Mouse (Mus musculus): ENCODE data around the gene Csf3r. TPM values are rescaled to one million over a fixed set of nuclear protein-coding genes. Genes with fewer than 3 reads are reported as not detected.

Csf3r gene
- total and polyA plus RNA-seq, 3 experiments, result not detected

- H3K9me3 ChIP-seq (replicated peaks; ENCODE audit: low read length), result peaks cover 9% of the 10 kb centered on the region
- dilution Hi-C loops (cut with MboI; ENCODE audit: extremely low pct_ligation_motif_present, extremely low pct_unique_long_range_greater_than_20kb, low sequenced_read_pairs), result no loop called here
- no peak overlapping the region for H3K9ac ChIP-seq (ENCODE audit: insufficient read depth, low read depth)
- H3K4me1 ChIP-seq (ENCODE audit: control insufficient read depth in 1 of 2, insufficient read depth in 2 of 2), result no peaks in the 10 kb centered on the region
- H3K4me3 ChIP-seq (replicated peaks in 1 of 3; ENCODE audit: low read depth in 2 of 3, low read length in 2 of 3, poor library complexity in 1 of 3), result no peak overlapping the region
- no peaks in the 10 kb centered on the region for H3K79me2 ChIP-seq (replicated peaks; ENCODE audit: control insufficient read depth, extremely low read depth, insufficient read depth, poor library complexity, severe bottlenecking)
- no peak overlapping the region for H3K4me2 ChIP-seq (ENCODE audit: insufficient read depth, low read depth, poor library complexity, severe bottlenecking)
- no peak for DNase-seq (ENCODE audit: extremely low read depth)
- no peak overlapping the region for H3K27ac ChIP-seq (ENCODE audit: insufficient read depth, low read depth)
- in situ Hi-C loops (cut with MboI; ENCODE audit: low pct_ligation_motif_present, low pct_unique_long_range_greater_than_20kb, low sequenced_read_pairs), result no loop called here
- H3K27me3 ChIP-seq (replicated peaks), result peaks cover 68% of the 10 kb centered on the region
- H3K36me3 ChIP-seq (replicated peaks in 1 of 2; ENCODE audit: control insufficient read depth in 1 of 2, insufficient read depth in 1 of 2, low read length in 1 of 2), result no peaks in the 10 kb centered on the region
- TF ChIP-seq RCOR1 (conservative IDR thresholded peaks at IDR 0.05; ENCODE audit: low read depth, low read length) (no peak), USF2 (conservative IDR thresholded peaks at IDR 0.05; ENCODE audit: low read depth, low read length) (no peak), KAT2A (IDR thresholded peaks at IDR 0.05; ENCODE audit: insufficient replicate concordance, low read length) (no peak), HCFC1 (IDR thresholded peaks at IDR 0.05; ENCODE audit: low read depth, low read length) (no peak), SMC3 (IDR thresholded peaks at IDR 0.05; ENCODE audit: low read depth, low read length) (no peak), ZMIZ1 (IDR thresholded peaks at IDR 0.05; ENCODE audit: low read depth, low read length) (no peak), TBP (conservative IDR thresholded peaks at IDR 0.05; ENCODE audit: low read depth, low read length) (no peak), PAX5 (IDR thresholded peaks at IDR 0.05; ENCODE audit: low read length) (no peak), TCF12 (IDR thresholded peaks at IDR 0.05; ENCODE audit: low read depth, low read length) (no peak), MEF2A (IDR thresholded peaks at IDR 0.05; ENCODE audit: borderline replicate concordance, low read depth, low read length) (no peak), CHD2 (IDR thresholded peaks at IDR 0.05; ENCODE audit: low read length) (no peak)
Observed at GRCm38 (mm10) chr4:125992906-125993305, 31.4 kb upstream of the Csf3r start.

DNA sequence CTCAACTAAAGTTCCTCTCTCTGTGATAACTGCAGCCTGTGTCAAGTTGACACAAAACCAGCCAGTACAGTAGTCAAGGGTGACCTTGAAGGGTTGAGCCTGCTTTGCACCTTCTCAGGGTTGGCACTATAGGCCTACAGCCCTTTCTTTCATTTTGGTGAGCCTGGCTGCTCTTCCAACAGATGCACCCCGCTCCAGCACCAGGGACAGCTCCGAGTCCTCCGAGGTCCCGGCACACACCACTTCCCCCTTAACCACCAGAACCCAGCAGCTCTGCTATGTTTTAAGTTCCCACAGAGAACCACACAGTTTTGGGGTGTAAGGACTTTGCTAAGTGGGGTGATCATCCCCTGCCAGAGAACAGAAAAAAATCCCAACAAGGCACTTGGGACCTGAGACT lies 27.8 kb upstream of the Csf3r start:
- in situ Hi-C loops (cut with MboI; ENCODE audit: low pct_ligation_motif_present, low pct_unique_long_range_greater_than_20kb, low sequenced_read_pairs), result no loop called here
- peak; percentile 21 for DNase-seq (ENCODE audit: extremely low read depth)
- Histone ChIP-seq H3K9ac (ENCODE audit: insufficient read depth, low read depth) (no peak overlapping the region), H3K4me2 (ENCODE audit: insufficient read depth, low read depth, poor library complexity, severe bottlenecking) (no peak overlapping the region), H3K27ac (ENCODE audit: insufficient read depth, low read depth) (no peak overlapping the region), H3K4me3 (replicated peaks in 1 of 3; ENCODE audit: low read depth in 2 of 3, low read length in 2 of 3, poor library complexity in 1 of 3) (no peak overlapping the region), H3K9me3 (replicated peaks; ENCODE audit: low read length) (peaks cover 23% of the 10 kb centered on the region), H3K27me3 (replicated peaks) (peaks cover 55% of the 10 kb centered on the region), H3K79me2 (replicated peaks; ENCODE audit: control insufficient read depth, extremely low read depth, insufficient read depth, poor library complexity, severe bottlenecking) (no peaks in the 10 kb centered on the region), H3K36me3 (replicated peaks in 1 of 2; ENCODE audit: control insufficient read depth in 1 of 2, insufficient read depth in 1 of 2, low read length in 1 of 2) (no peaks in the 10 kb centered on the region), H3K4me1 (ENCODE audit: control insufficient read depth in 1 of 2, insufficient read depth in 2 of 2) (peaks cover 3 to 11% of the 10 kb centered on the region in 2 experiments)
- dilution Hi-C loops (cut with MboI; ENCODE audit: extremely low pct_ligation_motif_present, extremely low pct_unique_long_range_greater_than_20kb, low sequenced_read_pairs), result no loop called here
- TF ChIP-seq CHD2 (IDR thresholded peaks at IDR 0.05; ENCODE audit: low read length), result no peak
- TF ChIP-seq MAFK (IDR thresholded peaks at IDR 0.05; ENCODE audit: insufficient replicate concordance, low read length), result no peak
- TF ChIP-seq BHLHE40 (IDR thresholded peaks at IDR 0.05; ENCODE audit: low read depth, low read length), result no peak
- no peak for TF ChIP-seq SIN3A (IDR thresholded peaks at IDR 0.05; ENCODE audit: low read length)
- no peak for TF ChIP-seq GABPA (IDR thresholded peaks at IDR 0.05; ENCODE audit: insufficient replicate concordance, low read depth, low read length)
- TF ChIP-seq POLR2A (IDR thresholded peaks at IDR 0.05; ENCODE audit: low read depth, low read length), result no peak
- no peak for TF ChIP-seq ZKSCAN1 (IDR thresholded peaks at IDR 0.05; ENCODE audit: borderline replicate concordance, low read depth, low read length)
- TF ChIP-seq UBTF (IDR thresholded peaks at IDR 0.05; ENCODE audit: low read depth, low read length), result no peak
- no peak for TF ChIP-seq E2F4 (IDR thresholded peaks at IDR 0.05; ENCODE audit: insufficient replicate concordance, low read depth, low read length)
- no peak for TF ChIP-seq HCFC1 (IDR thresholded peaks at IDR 0.05; ENCODE audit: low read depth, low read length)
- TF ChIP-seq JUN (IDR thresholded peaks at IDR 0.05; ENCODE audit: insufficient read depth, low read depth, low read length), result no peak
- TF ChIP-seq JUND (conservative IDR thresholded peaks at IDR 0.05; ENCODE audit: low read depth, low read length), result no peak
- no peak for TF ChIP-seq TCF12 (IDR thresholded peaks at IDR 0.05; ENCODE audit: low read depth, low read length)
